Mouse (Mus musculus) midbrain, postnatal 0 days (tissue): ENCODE measurements around the gene Aqp12. TPM values are rescaled to one million over a fixed set of nuclear protein-coding genes. Genes with fewer than 3 reads are reported as not detected.
"Not testable (repeated sequence)": the region's sequence is repeated elsewhere in the genome, so short reads cannot be mapped to it uniquely, and the experiment has no call there.

Source experiments
- ATAC-seq: fragments of 200-750 bp; cut with Nextera tagmentation; 2 replicates; pipeline ENCODE4 v1.8.0; 2017; ENCODE audit warnings: moderate number of reproducible peaks, mild to moderate bottlenecking, moderate TSS enrichment, moderate library complexity; ENCODE audit not compliant: low FRiP score
- DNase-seq: peaks from one replicate; pipeline ENCODE4 v3.0.0-alpha.2; 2015; ENCODE audit warnings: low spot score
- H3K27ac ChIP-seq: fragments of 300-500 bp; sonication (generic); 2 replicates; pipeline ENCODE4 v1.5.1; 2014; ENCODE audit warnings: low read depth, mild to moderate bottlenecking, low read length, mixed read lengths
- H3K27me3 ChIP-seq: fragments of 300-500 bp; sonication (generic); 2 replicates; pipeline ENCODE4 v1.6.1; 2014; ENCODE audit warnings: low read length, control low read depth, mixed read lengths; ENCODE audit not compliant: insufficient read depth
- H3K36me3 ChIP-seq: fragments of 300-500 bp; sonication (generic); 2 replicates; pipeline ENCODE4 v1.6.1; 2014; ENCODE audit warnings: low read length, control low read depth, mixed read lengths; ENCODE audit not compliant: insufficient read depth
- H3K4me1 ChIP-seq: fragments of 300-500 bp; sonication (generic); 2 replicates; pipeline ENCODE4 v1.6.1; 2014; ENCODE audit warnings: mild to moderate bottlenecking, control low read depth, antibody characterized with exemption, low read length, mixed read lengths; ENCODE audit not compliant: insufficient read depth
- H3K4me2 ChIP-seq: fragments of 300-500 bp; sonication (generic); 2 replicates; pipeline ENCODE4 v1.6.1; 2014; ENCODE audit warnings: low read depth, mild to moderate bottlenecking, low read length, mixed read lengths; ENCODE audit not compliant: poor library complexity, severe bottlenecking
- H3K4me3 ChIP-seq: fragments of 300-500 bp; sonication (generic); 2 replicates; pipeline ENCODE4 v1.5.1; 2014; ENCODE audit warnings: low read depth, mild to moderate bottlenecking, low read length, moderate library complexity
- H3K9ac ChIP-seq: fragments of 300-500 bp; sonication (generic); replicated peaks from 2 replicates; pipeline ENCODE4 v1.6.1; 2014; ENCODE audit warnings: mild to moderate bottlenecking, low read length, moderate library complexity, mixed read lengths; ENCODE audit not compliant: poor library complexity, severe bottlenecking
- H3K9me3 ChIP-seq: fragments of 300-500 bp; sonication (generic); 2 replicates; pipeline ENCODE4 v1.6.1; 2016; ENCODE audit warnings: low read length, control low read depth
- CTCF ChIP-seq: IDR thresholded peaks from 2 replicates; pipeline ENCODE4 v1.5.1; 2016; ENCODE audit warnings: antibody characterized with exemption, mild to moderate bottlenecking
- WGBS: fragments of 180-500 bp; shearing (Covaris S2); extraction: QIAGEN DNeasy Blood & Tissue Kit; methylation state at CpG from one replicate; pipeline ENCODE4 v1.1.7; 2014; 5-methylcytosine and 5-hydroxymethylcytosine counted together
- polyA plus RNA-seq: library from polyadenylated mRNA; unstranded; fragments of >200 nt; fragmentation: Nextera tagmentation; extraction: Ambion mirVana; gene quantifications from 2 replicates; pipeline ENCODE4 v1.2.1, GENCODE M21; 2015
- total RNA-seq: library from RNA; depleted of rRNA; stranded (reverse); fragments of >200 nt; gene quantifications from 2 replicates; pipeline ENCODE4 v1.2.3, GENCODE M21; 2014; rRNA removed

Aqp12 gene
- total RNA-seq (not detected in 2 replicates), polyA plus RNA-seq (not detected in 2 replicates)

- 84% methylated on average over 7 of the region's 7 CpGs for WGBS
- H3K4me2 ChIP-seq = no peak within 1 kb of the TSS
Observed at GRCm38 (mm10) chr1:93006061-93006460, at the start of gene Aqp12. Gene Aqp12, plus strand, starts transcription at chr1:93006334.

DNA sequence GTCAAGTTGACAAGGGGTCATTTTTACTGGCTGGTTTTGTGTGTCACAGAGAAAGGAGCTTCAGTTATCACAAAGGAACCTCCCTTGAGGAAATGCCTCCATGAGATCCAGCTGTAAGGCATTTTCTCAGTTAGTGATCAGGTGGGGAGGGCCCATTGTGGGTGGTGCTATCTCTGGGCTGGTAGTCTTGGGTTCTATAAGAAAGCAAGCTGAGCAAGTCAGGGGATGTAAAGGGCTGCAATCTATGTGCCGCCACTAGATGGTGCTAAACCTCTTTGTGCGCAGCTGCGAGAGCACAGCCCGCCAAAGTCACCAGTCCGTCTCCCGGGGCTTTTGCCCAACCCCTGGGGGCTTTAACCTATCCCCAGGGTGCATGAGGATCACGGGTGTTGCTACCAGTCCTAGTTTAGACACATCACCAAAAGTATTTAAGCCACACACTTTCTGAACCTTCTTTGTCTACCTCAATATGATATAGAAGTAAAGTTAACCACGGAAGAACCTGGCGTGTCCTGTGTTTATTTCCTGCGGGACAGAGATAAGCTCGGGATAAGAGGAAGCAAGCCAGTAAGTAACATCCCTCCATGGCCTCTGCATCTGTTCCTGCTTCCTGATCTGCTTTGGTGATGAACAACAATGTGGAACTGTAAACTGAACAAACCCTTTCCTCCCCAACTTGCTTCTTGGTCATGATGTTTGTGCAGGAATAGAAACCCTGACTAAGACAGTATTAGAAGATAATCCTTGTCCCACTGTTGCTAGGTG is 49.4 kb upstream of the Aqp12 start:
- H3K4me2 ChIP-seq, ATAC-seq, H3K4me1 ChIP-seq, H3K9ac ChIP-seq, H3K4me3 ChIP-seq, H3K27me3 ChIP-seq, H3K36me3 ChIP-seq, DNase-seq, H3K9me3 ChIP-seq, H3K27ac ChIP-seq: not testable (repeated sequence)
- 7% methylated on average over 11 of the region's 11 CpGs for WGBS
- peak; percentile 75 for TF ChIP-seq CTCF

More at GRCm38 (mm10) chr1:93006061-93006460, at the start of gene Aqp12:
- Histone ChIP-seq H3K27me3 (no peaks in the 10 kb centered on the region), H3K9me3 (no peaks in the 10 kb centered on the region; the same call in 1 of the 2 replicates), H3K36me3 (no peaks in the 10 kb centered on the region), H3K4me1 (no peaks in the 10 kb centered on the region), H3K9ac (no peak within 1 kb of the TSS), H3K27ac (no peak within 1 kb of the TSS), H3K4me3 (no peak within 1 kb of the TSS)
- DNase-seq (no peak), ATAC-seq (no peak)
- no peak for TF ChIP-seq CTCF

GRCm38 (mm10) chr1:92958999-92959398 is 47.1 kb upstream of the Aqp12 start:
- no peak for DNase-seq
- Histone ChIP-seq H3K4me1 (no peaks in the 10 kb centered on the region), H3K4me2 (no peak overlapping the region), H3K9me3 (no peaks in the 10 kb centered on the region), H3K4me3 (no peak overlapping the region), H3K36me3 (no peaks in the 10 kb centered on the region), H3K9ac (no peak overlapping the region), H3K27me3 (no peaks in the 10 kb centered on the region), H3K27ac (no peak overlapping the region)
- ATAC-seq = no peak
- WGBS = 89% methylated on average over 1 of the region's 1 CpGs
- TF ChIP-seq CTCF = no peak

DNA sequence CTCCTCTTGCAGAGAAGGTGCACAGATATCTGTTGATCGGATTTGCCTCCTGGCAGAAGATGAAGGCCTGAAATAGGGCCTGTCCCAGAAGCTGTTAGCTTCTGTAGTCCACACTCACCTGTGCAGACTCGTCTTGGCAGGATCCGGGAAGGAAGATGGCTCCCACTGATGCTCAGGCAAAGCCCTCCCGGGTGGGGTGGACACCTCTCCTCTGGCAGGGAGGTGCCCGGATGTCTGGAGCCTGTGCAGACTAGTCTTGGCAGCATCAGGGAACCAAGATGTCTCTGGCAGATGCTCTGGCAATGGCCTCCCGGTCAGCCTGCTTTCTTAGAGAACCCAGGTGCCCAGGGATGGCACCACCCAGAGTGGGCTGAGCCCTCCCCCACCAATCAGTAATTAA is 35.3 kb upstream of the Aqp12 start:
- not testable (repeated sequence) for ATAC-seq, H3K9me3 ChIP-seq, H3K9ac ChIP-seq, H3K4me3 ChIP-seq, H3K4me1 ChIP-seq, DNase-seq, H3K27me3 ChIP-seq, H3K27ac ChIP-seq, H3K4me2 ChIP-seq, H3K36me3 ChIP-seq
- WGBS = 91% methylated on average over 6 of the region's 6 CpGs

DNA sequence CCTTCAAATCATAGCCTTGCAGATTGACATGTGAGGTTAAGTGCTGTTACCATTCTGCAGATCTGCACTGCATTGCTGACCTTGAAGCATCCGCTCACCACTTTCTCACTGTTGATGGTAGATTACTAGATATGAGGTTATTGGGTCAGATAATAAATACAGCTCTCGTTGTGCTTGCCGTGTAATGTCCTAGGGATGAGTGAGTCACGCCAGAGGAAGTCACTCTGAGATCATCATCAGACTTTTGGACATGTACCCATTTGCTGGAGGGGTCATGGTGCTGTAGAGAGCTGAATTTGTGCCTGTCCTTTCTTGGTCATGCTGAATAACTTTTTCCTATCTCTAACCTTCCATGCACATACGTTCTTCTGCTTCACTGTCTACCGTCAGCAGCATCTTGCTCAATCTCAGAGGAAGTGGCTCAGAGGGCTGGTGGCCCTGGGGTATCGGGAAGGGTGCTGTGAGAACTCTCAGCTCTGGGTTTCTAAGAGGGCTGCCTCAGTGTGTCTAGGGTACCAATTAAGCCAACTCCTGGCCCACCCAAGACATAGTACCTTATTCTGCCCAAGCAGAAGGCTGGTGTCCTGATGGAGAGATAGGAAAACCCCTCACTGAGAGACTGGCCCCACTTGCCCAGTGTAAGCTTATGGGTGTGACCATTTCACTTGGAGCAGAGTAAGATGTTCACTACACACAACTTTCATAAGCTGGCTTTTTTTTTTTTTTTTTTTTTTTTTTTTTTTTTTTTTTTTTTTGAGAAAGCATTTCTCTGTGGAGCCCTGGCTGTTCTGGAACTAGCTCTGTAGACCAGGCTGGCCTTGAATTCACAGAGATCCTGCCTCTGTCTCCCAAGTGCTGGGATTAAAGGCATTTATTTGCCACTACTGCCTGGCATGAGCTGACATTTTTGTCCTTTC is 34.0 kb upstream of the Aqp12 start:
- Histone ChIP-seq H3K36me3 (no peaks in the 10 kb centered on the region), H3K9ac (no peak overlapping the region), H3K4me1 (no peaks in the 10 kb centered on the region), H3K9me3 (no peaks in the 10 kb centered on the region), H3K4me2 (no peak overlapping the region), H3K27ac (no peak overlapping the region), H3K4me3 (no peak overlapping the region), H3K27me3 (no peaks in the 10 kb centered on the region)
- ATAC-seq (no peak), DNase-seq (no peak)
- no peak for TF ChIP-seq CTCF
- WGBS = 91% methylated on average over 7 of the region's 7 CpGs

DNA sequence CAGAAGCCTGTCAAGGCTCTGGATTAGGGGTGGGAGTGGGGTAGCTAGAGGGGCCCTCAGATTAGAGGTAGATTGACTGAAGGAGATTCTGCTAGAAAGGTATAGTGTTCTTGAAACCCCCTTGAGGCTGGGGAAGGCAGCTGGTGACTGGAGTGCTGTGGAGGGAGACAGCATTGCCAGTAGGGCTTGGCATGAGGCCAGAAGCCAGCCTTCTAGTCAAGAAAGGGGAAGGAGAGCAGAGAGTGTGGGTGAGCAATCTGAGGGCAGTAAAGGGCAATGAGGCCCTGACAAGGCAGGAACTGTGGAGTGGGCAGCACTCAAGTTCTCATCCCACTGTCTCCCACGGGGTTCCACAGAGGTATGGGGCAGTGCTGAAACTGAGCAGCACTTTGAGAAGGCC is 33.3 kb upstream of the Aqp12 start:
- Histone ChIP-seq H3K27me3 (no peaks in the 10 kb centered on the region), H3K27ac (no peak overlapping the region), H3K9me3 (no peaks in the 10 kb centered on the region), H3K4me3 (no peak overlapping the region), H3K9ac (no peak overlapping the region), H3K36me3 (no peaks in the 10 kb centered on the region), H3K4me2 (no peak overlapping the region), H3K4me1 (no peaks in the 10 kb centered on the region)
- TF ChIP-seq CTCF = no peak
- WGBS = 64% methylated on average over 1 of the region's 1 CpGs
- DNase-seq = peak; percentile 60
- no peak for ATAC-seq
